Mouse (Mus musculus) testis, adult 2 months (tissue): ENCODE measurements around the gene Gm17783. TPM values are rescaled to one million over a fixed set of nuclear protein-coding genes. Genes with fewer than 3 reads are reported as not detected.
A peak's percentile ranks its signal among the peaks of the same experiment; 100 is the strongest.
"Not testable (repeated sequence)": the region's sequence is repeated elsewhere in the genome, so short reads cannot be mapped to it uniquely, and the experiment has no call there.

ENCODE experiments used
- H3K27ac ChIP-seq: fragments of 200-500 bp; 2 replicates; pipeline ENCODE4 v1.5.1; 2012; ENCODE audit warnings: low read depth, low read length; ENCODE audit not compliant: control insufficient read depth, insufficient read depth
- H3K27me3 ChIP-seq: fragments of 200-500 bp; 2 replicates; pipeline ENCODE4 v1.6.1; 2012; ENCODE audit warnings: mild to moderate bottlenecking, low read length, moderate library complexity; ENCODE audit not compliant: control insufficient read depth, insufficient read depth
- H3K36me3 ChIP-seq: fragments of 200-500 bp; 2 replicates; pipeline ENCODE4 v1.6.1; 2012; ENCODE audit warnings: mild to moderate bottlenecking, low read length; ENCODE audit not compliant: control insufficient read depth, insufficient read depth
- H3K4me1 ChIP-seq: fragments of 200-500 bp; 2 replicates; pipeline ENCODE4 v1.6.1; 2012; ENCODE audit warnings: low read length; ENCODE audit not compliant: control insufficient read depth, insufficient read depth
- H3K4me3 ChIP-seq: fragments of 200-500 bp; 2 replicates; pipeline ENCODE4 v1.5.1; 2012; ENCODE audit warnings: low read depth, mild to moderate bottlenecking, low read length, moderate library complexity, mixed read lengths; ENCODE audit not compliant: control insufficient read depth
- CTCF ChIP-seq: fragments of 200-500 bp; IDR thresholded peaks from 2 replicates; pipeline ENCODE4 v1.5.1; 2012; ENCODE audit warnings: low read depth, mild to moderate bottlenecking, inconsistent platforms, low read length, moderate library complexity; ENCODE audit not compliant: control insufficient read depth, insufficient read depth, insufficient replicate concordance
- POLR2A ChIP-seq: fragments of 200-500 bp; IDR thresholded peaks from 2 replicates; pipeline ENCODE4 v1.6.1; 2012; ENCODE audit warnings: low read depth, mild to moderate bottlenecking, inconsistent platforms, low read length, moderate library complexity; ENCODE audit not compliant: control insufficient read depth
- polyA plus RNA-seq: library from polyadenylated mRNA; depleted of rRNA; stranded (reverse); fragments of >200 nt; gene quantifications from 2 replicates; pipeline ENCODE4 v1.2.3, GENCODE M21; 2012; rRNA removed

Gene Gm17783
- polyA plus RNA-seq, 1 experiment, result 0.19 TPM

- H3K4me1 ChIP-seq, result peaks cover 8% of the 10 kb centered on the region
- TF ChIP-seq POLR2A (no peak), CTCF (no peak)
- no peaks in the 10 kb centered on the region for H3K27me3 ChIP-seq
- H3K4me3 ChIP-seq, result peak within 1 kb of the TSS; percentile 87
- H3K27ac ChIP-seq, result peak within 1 kb of the TSS; percentile 80
- H3K36me3 ChIP-seq, result no peaks in the 10 kb centered on the region
These were observed 3.2 kb upstream of the Gm17783 start, which contains the start of gene Slc9c1 for GRCm38 (mm10) chr16:45535009-45535408. Slc9c1 (plus strand) TSS chr16:45535309.

- no peak overlapping the region for H3K4me3 ChIP-seq
- no peaks in the 10 kb centered on the region for H3K4me1 ChIP-seq
- no peak overlapping the region for H3K27ac ChIP-seq
- no peaks in the 10 kb centered on the region for H3K36me3 ChIP-seq
- TF ChIP-seq CTCF (no peak), POLR2A (no peak)
- H3K27me3 ChIP-seq, result no peaks in the 10 kb centered on the region
These were observed 6.3 kb downstream of the Gm17783 start for GRCm38 (mm10) chr16:45525551-45525950.

- H3K4me3 ChIP-seq, result no peak overlapping the region
- no peak for TF ChIP-seq POLR2A
- no peak for TF ChIP-seq CTCF
- H3K4me1 ChIP-seq, result no peaks in the 10 kb centered on the region
- H3K27ac ChIP-seq, result no peak overlapping the region
- H3K27me3 ChIP-seq, result no peaks in the 10 kb centered on the region
- no peaks in the 10 kb centered on the region for H3K36me3 ChIP-seq
These were observed 36.5 kb downstream of the Gm17783 start for GRCm38 (mm10) chr16:45495326-45495725.

GRCm38 (mm10) chr16:45492927-45493326, 38.9 kb downstream of the Gm17783 start, which contains the start of gene Gm609:
Gm609 (minus strand) TSS chr16:45492969.
- Histone ChIP-seq H3K27me3 (no peaks in the 10 kb centered on the region), H3K4me3 (no peak within 1 kb of the TSS), H3K27ac (no peak within 1 kb of the TSS), H3K4me1 (no peaks in the 10 kb centered on the region), H3K36me3 (no peaks in the 10 kb centered on the region)
- TF ChIP-seq POLR2A, result no peak
- no peak for TF ChIP-seq CTCF

GRCm38 (mm10) chr16:45476991-45477390, 54.9 kb downstream of the Gm17783 start:
- no peak for TF ChIP-seq POLR2A
- no peaks in the 10 kb centered on the region for H3K27me3 ChIP-seq
- no peak overlapping the region for H3K27ac ChIP-seq
- H3K4me1 ChIP-seq, result no peaks in the 10 kb centered on the region
- no peak overlapping the region for H3K4me3 ChIP-seq
- no peaks in the 10 kb centered on the region for H3K36me3 ChIP-seq

GRCm38 (mm10) chr16:45471836-45472235, 60.0 kb downstream of the Gm17783 start:
- not testable (repeated sequence) for H3K36me3 ChIP-seq, H3K27ac ChIP-seq, H3K4me3 ChIP-seq, H3K4me1 ChIP-seq, H3K27me3 ChIP-seq

Other genes starting within 250 kb of the Gm17783 start
- 15.9 and 16.2 TPM in 2 replicates for gene Cd200, start 123.0 kb downstream of the Gm17783 start, polyA plus RNA-seq
- 1.9 and 2.0 TPM in 2 replicates for gene Gm609, start 39.1 kb downstream of the Gm17783 start, polyA plus RNA-seq
- gene Slc9c1, start 3.3 kb upstream of the Gm17783 start, polyA plus RNA-seq, result 19.0 and 26.6 TPM in 2 replicates
- gene Gcsam, start 78.3 kb upstream of the Gm17783 start, polyA plus RNA-seq, result 0.48 and 0.54 TPM in 2 replicates
- gene BC016579, start 122.0 kb upstream of the Gm17783 start, polyA plus RNA-seq, result 0.05 TPM in 1 of 2 replicates, not detected in the other
- gene Tmprss7, start 161.6 kb upstream of the Gm17783 start, polyA plus RNA-seq, result 0.88 and 1.1 TPM in 2 replicates
- 0.30 and 0.59 TPM in 2 replicates for gene Tagln3, start 192.6 kb upstream of the Gm17783 start, polyA plus RNA-seq
- gene Abhd10, start 210.9 kb upstream of the Gm17783 start, polyA plus RNA-seq, result 9.3 and 10.3 TPM in 2 replicates